Mouse (Mus musculus): Measurements from ENCODE around the gene Katna1. TPM values are rescaled to one million over a fixed set of nuclear protein-coding genes. Genes with fewer than 3 reads are reported as not detected.

Katna1 gene
- polyA plus RNA-seq, 1 experiment: 8.0 TPM

DNA sequence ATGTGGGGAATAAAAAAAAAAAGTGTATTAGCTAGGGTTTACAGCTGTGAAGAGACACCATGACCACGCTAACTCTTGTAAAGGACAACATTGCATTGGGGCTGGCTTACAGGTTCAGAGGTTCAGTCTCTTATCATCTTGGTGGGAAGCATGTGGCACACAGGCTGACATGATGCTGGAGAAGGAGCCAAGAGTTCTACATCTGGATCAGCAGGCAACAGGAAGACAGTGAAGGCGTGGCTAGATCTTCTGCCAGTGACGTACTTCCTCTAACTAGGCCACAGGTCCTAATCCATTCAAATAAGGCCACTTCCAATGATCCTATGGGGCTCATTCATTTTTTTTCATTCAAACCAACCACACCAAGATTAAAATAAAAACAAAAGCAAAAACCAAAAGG, 25.7 kb upstream of the Katna1 start:
- Histone ChIP-seq H3K4me3 (ENCODE audit: control insufficient read depth, insufficient read depth, low read length) (no peak overlapping the region), H3K27me3 (ENCODE audit: control insufficient read depth, insufficient read depth, low read length) (no peaks in the 10 kb centered on the region), H3K4me1 (replicated peaks; ENCODE audit: control insufficient read depth, insufficient read depth, low read length) (no peaks in the 10 kb centered on the region), H3K27ac (ENCODE audit: control insufficient read depth, insufficient read depth, low read length) (no peak overlapping the region), H3K36me3 (ENCODE audit: control insufficient read depth, insufficient read depth, low read length) (peaks cover 88% of the 10 kb centered on the region)
- 87% methylated on average over 3 of the region's 3 CpGs for WGBS
- DNase-seq: no peak
- TF ChIP-seq CTCF (IDR thresholded peaks at IDR 0.05; ENCODE audit: borderline replicate concordance, control insufficient read depth, extremely low read depth, insufficient read depth, low read length, poor library complexity): no peak
- TF ChIP-seq POLR2A (IDR thresholded peaks at IDR 0.05; ENCODE audit: control insufficient read depth, extremely low read depth, insufficient read depth, low read length, poor library complexity): no peak

DNA sequence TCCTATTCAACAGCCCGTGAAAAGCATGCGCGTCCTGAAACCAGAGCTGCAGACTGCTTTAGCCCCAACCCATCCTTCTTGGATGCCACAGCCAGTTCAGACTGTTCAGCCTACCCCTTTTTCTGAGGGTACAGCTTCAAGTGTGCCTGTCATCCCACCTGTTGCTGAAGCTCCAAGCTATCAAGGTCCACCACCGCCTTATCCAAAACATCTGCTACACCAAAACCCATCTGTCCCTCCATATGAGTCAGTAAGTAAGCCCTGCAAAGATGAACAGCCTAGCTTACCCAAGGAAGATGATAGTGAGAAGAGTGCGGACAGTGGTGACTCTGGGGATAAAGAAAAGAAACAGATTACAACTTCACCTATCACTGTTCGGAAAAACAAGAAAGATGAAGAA, 23.2 kb upstream of the Katna1 start:
- no peak overlapping the region for H3K27ac ChIP-seq (ENCODE audit: control insufficient read depth, insufficient read depth, low read length)
- no peak overlapping the region for H3K4me3 ChIP-seq (ENCODE audit: control insufficient read depth, insufficient read depth, low read length)
- no peak for DNase-seq
- H3K36me3 ChIP-seq (ENCODE audit: control insufficient read depth, insufficient read depth, low read length): peaks cover 85% of the 10 kb centered on the region
- no peaks in the 10 kb centered on the region for H3K27me3 ChIP-seq (ENCODE audit: control insufficient read depth, insufficient read depth, low read length)
- TF ChIP-seq POLR2A (IDR thresholded peaks at IDR 0.05; ENCODE audit: control insufficient read depth, extremely low read depth, insufficient read depth, low read length, poor library complexity): no peak
- TF ChIP-seq CTCF (IDR thresholded peaks at IDR 0.05; ENCODE audit: borderline replicate concordance, control insufficient read depth, extremely low read depth, insufficient read depth, low read length, poor library complexity): no peak
- WGBS: 99% methylated on average over 6 of the region's 6 CpGs
- no peaks in the 10 kb centered on the region for H3K4me1 ChIP-seq (replicated peaks; ENCODE audit: control insufficient read depth, insufficient read depth, low read length)

DNA sequence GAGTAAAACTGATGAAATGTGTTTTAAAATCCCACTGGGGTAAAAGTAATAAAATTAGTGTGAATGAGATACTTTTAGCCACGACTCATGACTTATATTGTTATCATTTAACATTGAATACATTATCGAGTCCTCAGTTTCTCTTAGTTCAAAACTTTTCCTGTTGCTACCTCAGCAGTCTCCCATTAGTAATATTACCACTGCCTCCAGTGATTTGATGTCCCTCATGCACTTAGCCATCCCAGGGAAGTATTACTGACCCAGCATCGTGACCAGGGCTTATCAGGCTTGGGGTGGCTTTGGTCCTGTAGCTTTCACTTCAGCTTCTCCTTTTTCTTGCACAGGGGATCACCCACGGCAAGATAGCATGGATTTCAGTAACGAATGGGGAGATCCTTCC, 15.7 kb upstream of the Katna1 start:
- no peak for TF ChIP-seq POLR2A (IDR thresholded peaks at IDR 0.05; ENCODE audit: control insufficient read depth, extremely low read depth, insufficient read depth, low read length, poor library complexity)
- no peak for TF ChIP-seq CTCF (IDR thresholded peaks at IDR 0.05; ENCODE audit: borderline replicate concordance, control insufficient read depth, extremely low read depth, insufficient read depth, low read length, poor library complexity)

DNA sequence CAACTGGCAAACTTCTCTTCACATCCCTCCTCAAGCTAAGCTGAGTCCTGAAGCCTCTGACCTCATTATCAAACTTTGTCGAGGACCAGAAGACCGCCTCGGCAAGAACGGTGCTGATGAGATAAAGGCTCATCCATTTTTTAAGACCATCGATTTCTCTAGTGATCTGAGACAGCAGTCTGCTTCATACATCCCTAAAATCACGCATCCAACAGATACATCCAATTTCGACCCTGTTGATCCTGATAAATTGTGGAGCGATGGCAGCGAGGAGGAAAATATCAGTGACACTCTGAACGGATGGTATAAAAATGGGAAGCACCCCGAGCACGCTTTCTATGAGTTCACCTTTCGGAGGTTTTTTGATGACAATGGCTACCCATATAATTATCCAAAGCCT, 13.3 kb upstream of the Katna1 start:
- no peak for TF ChIP-seq POLR2A (IDR thresholded peaks at IDR 0.05; ENCODE audit: control insufficient read depth, extremely low read depth, insufficient read depth, low read length, poor library complexity)
- TF ChIP-seq CTCF (IDR thresholded peaks at IDR 0.05; ENCODE audit: borderline replicate concordance, control insufficient read depth, extremely low read depth, insufficient read depth, low read length, poor library complexity): no peak
- WGBS: 97% methylated on average over 13 of the region's 13 CpGs
- Histone ChIP-seq H3K4me1 (replicated peaks; ENCODE audit: control insufficient read depth, insufficient read depth, low read length) (no peaks in the 10 kb centered on the region), H3K4me3 (ENCODE audit: control insufficient read depth, insufficient read depth, low read length) (no peak overlapping the region), H3K27ac (ENCODE audit: control insufficient read depth, insufficient read depth, low read length) (no peak overlapping the region), H3K36me3 (ENCODE audit: control insufficient read depth, insufficient read depth, low read length) (peaks cover 54% of the 10 kb centered on the region), H3K27me3 (ENCODE audit: control insufficient read depth, insufficient read depth, low read length) (no peaks in the 10 kb centered on the region)
- no peak for DNase-seq

More for the DNA sequence above, 15.7 kb upstream of the Katna1 start:
- 96% methylated on average over 5 of the region's 5 CpGs for WGBS
- H3K36me3 ChIP-seq (ENCODE audit: control insufficient read depth, insufficient read depth, low read length): peaks cover 66% of the 10 kb centered on the region
- no peak overlapping the region for H3K4me3 ChIP-seq (ENCODE audit: control insufficient read depth, insufficient read depth, low read length)
- no peak overlapping the region for H3K27ac ChIP-seq (ENCODE audit: control insufficient read depth, insufficient read depth, low read length)
- DNase-seq: no peak
- no peaks in the 10 kb centered on the region for H3K27me3 ChIP-seq (ENCODE audit: control insufficient read depth, insufficient read depth, low read length)
- no peaks in the 10 kb centered on the region for H3K4me1 ChIP-seq (replicated peaks; ENCODE audit: control insufficient read depth, insufficient read depth, low read length)

DNA sequence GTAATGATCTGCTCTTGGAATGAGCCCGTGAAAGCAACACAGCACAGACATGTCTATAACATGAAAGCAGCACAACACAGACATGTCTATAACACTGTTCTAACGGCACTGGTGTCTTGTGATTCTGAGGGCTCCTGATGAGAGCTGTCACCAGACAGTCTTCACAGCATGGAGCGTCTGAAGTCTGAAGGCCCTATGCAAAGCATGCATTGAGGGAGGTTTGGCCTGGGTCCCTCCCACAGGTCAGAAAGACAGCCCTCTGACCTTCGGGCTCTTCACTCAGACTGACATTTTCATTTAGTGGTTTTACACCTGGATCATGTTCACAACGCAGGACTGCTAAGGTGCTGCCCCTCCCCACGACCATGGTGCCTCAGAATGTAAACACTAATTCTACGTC, 10.7 kb upstream of the Katna1 start:
- DNase-seq: no peak
- Histone ChIP-seq H3K27ac (ENCODE audit: control insufficient read depth, insufficient read depth, low read length) (no peak overlapping the region), H3K27me3 (ENCODE audit: control insufficient read depth, insufficient read depth, low read length) (no peaks in the 10 kb centered on the region), H3K36me3 (ENCODE audit: control insufficient read depth, insufficient read depth, low read length) (peaks cover 46% of the 10 kb centered on the region), H3K4me1 (replicated peaks; ENCODE audit: control insufficient read depth, insufficient read depth, low read length) (no peaks in the 10 kb centered on the region), H3K4me3 (ENCODE audit: control insufficient read depth, insufficient read depth, low read length) (no peak overlapping the region)
- WGBS: 98% methylated on average over 7 of the region's 7 CpGs
- no peak for TF ChIP-seq POLR2A (IDR thresholded peaks at IDR 0.05; ENCODE audit: control insufficient read depth, extremely low read depth, insufficient read depth, low read length, poor library complexity)
- TF ChIP-seq CTCF (IDR thresholded peaks at IDR 0.05; ENCODE audit: borderline replicate concordance, control insufficient read depth, extremely low read depth, insufficient read depth, low read length, poor library complexity): no peak

DNA sequence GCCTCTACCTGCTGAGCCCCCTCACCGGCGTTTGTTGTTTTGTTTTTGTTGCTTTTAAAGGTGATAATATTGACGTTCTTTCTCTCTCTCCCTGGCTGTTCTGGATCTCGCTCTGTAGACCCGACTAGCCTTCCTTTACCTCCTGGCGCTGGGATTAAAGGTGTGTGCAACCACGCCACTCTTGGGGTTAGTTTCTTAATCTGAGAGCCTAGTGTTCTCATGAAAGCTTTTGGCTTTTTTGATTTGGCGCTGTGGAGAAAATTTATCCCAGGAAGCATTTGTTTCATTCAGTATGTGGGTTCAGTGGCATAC, 657 bp downstream of the Katna1 start:
- WGBS: under 1% methylated on average over 8 of the region's 8 CpGs
- peak overlapping the region; percentile 73 for H3K4me3 ChIP-seq (ENCODE audit: control insufficient read depth, insufficient read depth, low read length)
- H3K4me1 ChIP-seq (replicated peaks; ENCODE audit: control insufficient read depth, insufficient read depth, low read length): peaks cover 5% of the 10 kb centered on the region
- peak overlapping the region; percentile 21; the same call in 1 of the 2 replicates for H3K27ac ChIP-seq (ENCODE audit: control insufficient read depth, insufficient read depth, low read length)
- DNase-seq: no peak
- TF ChIP-seq CTCF (IDR thresholded peaks at IDR 0.05; ENCODE audit: borderline replicate concordance, control insufficient read depth, extremely low read depth, insufficient read depth, low read length, poor library complexity) (no peak), POLR2A (IDR thresholded peaks at IDR 0.05; ENCODE audit: control insufficient read depth, extremely low read depth, insufficient read depth, low read length, poor library complexity) (no peak)
- H3K27me3 ChIP-seq (ENCODE audit: control insufficient read depth, insufficient read depth, low read length): no peaks in the 10 kb centered on the region
- H3K36me3 ChIP-seq (ENCODE audit: control insufficient read depth, insufficient read depth, low read length): no peaks in the 10 kb centered on the region

DNA sequence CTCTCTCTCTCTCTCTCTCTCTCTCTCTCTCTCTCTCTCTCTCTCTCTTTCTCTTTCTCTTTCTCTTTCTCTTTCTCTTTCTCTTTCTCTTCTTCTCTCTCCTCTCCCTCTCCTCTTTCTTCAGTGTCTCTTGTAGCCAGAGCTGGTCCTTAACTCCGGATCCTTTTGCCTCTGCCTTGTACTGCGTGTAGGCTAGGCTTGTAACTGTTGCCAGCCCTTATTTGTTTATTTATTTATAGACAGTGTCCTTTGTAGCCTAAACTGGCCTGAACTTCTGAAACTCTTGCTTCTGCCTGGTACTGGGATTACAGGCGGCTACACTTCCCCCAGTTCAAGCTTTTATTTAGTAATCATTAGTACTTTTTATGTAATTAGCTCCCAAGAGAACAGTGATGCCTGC, 1.2 kb downstream of the Katna1 start:
- Histone ChIP-seq H3K4me1 (replicated peaks; ENCODE audit: control insufficient read depth, insufficient read depth, low read length) (peaks cover 5% of the 10 kb centered on the region), H3K27ac (ENCODE audit: control insufficient read depth, insufficient read depth, low read length) (no peak overlapping the region), H3K27me3 (ENCODE audit: control insufficient read depth, insufficient read depth, low read length) (no peaks in the 10 kb centered on the region), H3K4me3 (ENCODE audit: control insufficient read depth, insufficient read depth, low read length) (no peak overlapping the region), H3K36me3 (ENCODE audit: control insufficient read depth, insufficient read depth, low read length) (no peaks in the 10 kb centered on the region)
- TF ChIP-seq POLR2A (IDR thresholded peaks at IDR 0.05; ENCODE audit: control insufficient read depth, extremely low read depth, insufficient read depth, low read length, poor library complexity): no peak
- no peak for TF ChIP-seq CTCF (IDR thresholded peaks at IDR 0.05; ENCODE audit: borderline replicate concordance, control insufficient read depth, extremely low read depth, insufficient read depth, low read length, poor library complexity)
- WGBS: 18% methylated on average over 3 of the region's 3 CpGs
- no peak for DNase-seq
